Mouse (Mus musculus) liver, embryonic 14.5 days (tissue): ENCODE results near the gene Zmynd19. TPM values are rescaled to one million over a fixed set of nuclear protein-coding genes. Genes with fewer than 3 reads are reported as not detected.
"Not testable (repeated sequence)": the region's sequence is repeated elsewhere in the genome, so short reads cannot be mapped to it uniquely, and the experiment has no call there.

Source experiments
- ATAC-seq: fragments of 200-750 bp; cut with Nextera tagmentation; 2 replicates; pipeline ENCODE4 v1.8.0; 2017; ENCODE audit warnings: moderate number of reproducible peaks, mild to moderate bottlenecking, moderate library complexity; ENCODE audit not compliant: insufficient read depth
- DNase-seq, 3 experiments: peaks; one replicate each; pipeline ENCODE4 v3.0.0-alpha.2; 2012 to 2013; ENCODE audit warnings: low read depth in 3 of 3, low spot score in 3 of 3
- H3K27ac ChIP-seq: fragments of 300-500 bp; sonication (generic); 2 replicates; pipeline ENCODE4 v1.5.1; 2014; ENCODE audit warnings: moderate library complexity, mild to moderate bottlenecking, control low read depth, inconsistent platforms
- H3K27me3 ChIP-seq: fragments of 300-500 bp; sonication (generic); 2 replicates; pipeline ENCODE4 v1.6.1; 2014; ENCODE audit warnings: mild to moderate bottlenecking, low read length, moderate library complexity; ENCODE audit not compliant: control insufficient read depth, insufficient read depth
- H3K36me3 ChIP-seq: fragments of 300-500 bp; sonication (generic); replicated peaks from 2 replicates; pipeline ENCODE4 v1.6.1; 2014; ENCODE audit warnings: low read depth; ENCODE audit not compliant: control insufficient read depth, insufficient read depth
- H3K4me1 ChIP-seq, 2 experiments: fragments of 200-500 bp in 1 of 2; fragments of 300-500 bp in 1 of 2; sonication (generic) in 1 of 2; replicated peaks; 2 replicates each; pipeline ENCODE4 v1.6.1; 2012 to 2014; ENCODE audit warnings: antibody characterized with exemption in 1 of 2, inconsistent platforms in 1 of 2, low read length in 1 of 2; ENCODE audit not compliant: control insufficient read depth in 2 of 2, insufficient read depth in 2 of 2
- H3K4me2 ChIP-seq: fragments of 300-500 bp; sonication (generic); 2 replicates; pipeline ENCODE4 v1.6.1; 2014; ENCODE audit warnings: low read depth, mild to moderate bottlenecking, control low read depth, moderate library complexity
- H3K4me3 ChIP-seq, 2 experiments: fragments of 200-500 bp in 1 of 2; fragments of 300-500 bp in 1 of 2; sonication (generic) in 1 of 2; 2 replicates each; pipeline ENCODE4 v1.5.1; 2012 to 2014; ENCODE audit warnings: low read depth in 2 of 2, low read length in 2 of 2, mild to moderate bottlenecking in 2 of 2, control low read depth in 1 of 2, inconsistent platforms in 1 of 2, moderate library complexity in 1 of 2; ENCODE audit not compliant: insufficient read depth in 1 of 2
- H3K9ac ChIP-seq: fragments of 300-500 bp; sonication (generic); replicated peaks from 2 replicates; pipeline ENCODE4 v1.6.1; 2014; ENCODE audit warnings: mild to moderate bottlenecking, control low read depth, moderate library complexity
- H3K9me3 ChIP-seq: fragments of 300-500 bp; sonication (generic); 2 replicates; pipeline ENCODE4 v1.6.1; 2016; ENCODE audit warnings: low read length, mixed read lengths; ENCODE audit not compliant: control insufficient read depth
- CTCF ChIP-seq: IDR thresholded peaks from 2 replicates; pipeline ENCODE4 v1.5.1; 2016; ENCODE audit warnings: antibody characterized with exemption, low read depth, control low read depth
- EP300 ChIP-seq: IDR thresholded peaks from 2 replicates; pipeline ENCODE4 v1.6.1; 2016; ENCODE audit warnings: antibody characterized with exemption, low read depth
- WGBS: fragments of 180-500 bp; shearing (Covaris S2); extraction: QIAGEN DNeasy Blood & Tissue Kit; methylation state at CpG from one replicate; pipeline ENCODE4 v1.1.7; 2014; ENCODE audit not compliant: insufficient replicate concordance; 5-methylcytosine and 5-hydroxymethylcytosine counted together
- polyA plus RNA-seq, 2 experiments: library from polyadenylated mRNA; depleted of rRNA in 1 of 2; stranded (reverse) in 1 of 2; unstranded in 1 of 2; fragments of >200 nt; fragmentation: Nextera tagmentation in 1 of 2; extraction: Ambion mirVana in 1 of 2; gene quantifications; 2 replicates each; pipeline versions ENCODE4 v1.2.1 to v1.2.3; 2012 to 2014

Gene Zmynd19
- polyA plus RNA-seq, 2 experiments = 10.6 to 16.4 TPM

GRCm38 (mm10) chr2:24962304-24963000, 12.9 kb downstream of the Zmynd19 start, which contains the start of gene Dph7:
Gene Dph7, plus strand, starts transcription at chr2:24962400.
- H3K27ac ChIP-seq = no peak within 1 kb of the TSS
- DNase-seq = peak; percentile 69 to 75 (median 70)

DNA sequence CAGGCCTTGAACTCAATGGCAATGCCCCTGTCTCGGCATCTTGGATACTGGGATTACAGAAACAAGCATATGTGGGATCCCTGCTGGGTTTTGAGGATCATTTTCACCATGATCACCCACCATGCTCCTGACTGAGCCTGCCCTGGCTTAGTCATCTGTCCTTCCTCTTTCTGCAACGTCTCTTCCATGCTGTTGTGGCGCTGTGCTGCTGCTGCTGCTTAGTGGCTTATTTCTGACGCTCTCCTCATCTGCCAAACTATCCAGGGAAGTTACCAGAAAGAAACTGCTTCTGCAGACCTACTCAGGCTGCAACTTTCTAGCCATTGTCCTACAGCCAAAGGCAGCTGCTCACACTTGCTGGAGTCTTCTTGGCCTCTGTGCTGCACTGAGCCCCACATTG, 20.8 kb downstream of the Zmynd19 start:
- Histone ChIP-seq H3K4me2 (no peak overlapping the region), H3K9ac (no peak overlapping the region), H3K36me3 (peaks cover 23% of the 10 kb centered on the region), H3K9me3 (no peaks in the 10 kb centered on the region), H3K27me3 (no peaks in the 10 kb centered on the region), H3K4me1 (peaks cover 5 to 6% of the 10 kb centered on the region in 2 experiments; a peak in 2 of 4 replicates), H3K4me3 (no peak overlapping the region), H3K27ac (no peak overlapping the region)
- DNase-seq (no peak), ATAC-seq (no peak)
- 60% methylated on average over 4 of the region's 4 CpGs for WGBS
- TF ChIP-seq EP300 (no peak), CTCF (no peak)

More at GRCm38 (mm10) chr2:24962304-24963000, 12.9 kb downstream of the Zmynd19 start, which contains the start of gene Dph7:
- Histone ChIP-seq H3K9me3 (no peaks in the 10 kb centered on the region), H3K27me3 (no peaks in the 10 kb centered on the region), H3K4me3 (peak within 1 kb of the TSS; percentile 70 to 72), H3K4me1 (peaks cover 6% of the 10 kb centered on the region in 2 experiments), H3K9ac (peak within 1 kb of the TSS; percentile 78), H3K4me2 (peak within 1 kb of the TSS; percentile 74), H3K36me3 (peaks cover 32% of the 10 kb centered on the region)
- 1% methylated on average over 28 of the region's 28 CpGs for WGBS
- ATAC-seq = peak; percentile 85
- TF ChIP-seq EP300 (no peak), CTCF (peak; percentile 98)

DNA sequence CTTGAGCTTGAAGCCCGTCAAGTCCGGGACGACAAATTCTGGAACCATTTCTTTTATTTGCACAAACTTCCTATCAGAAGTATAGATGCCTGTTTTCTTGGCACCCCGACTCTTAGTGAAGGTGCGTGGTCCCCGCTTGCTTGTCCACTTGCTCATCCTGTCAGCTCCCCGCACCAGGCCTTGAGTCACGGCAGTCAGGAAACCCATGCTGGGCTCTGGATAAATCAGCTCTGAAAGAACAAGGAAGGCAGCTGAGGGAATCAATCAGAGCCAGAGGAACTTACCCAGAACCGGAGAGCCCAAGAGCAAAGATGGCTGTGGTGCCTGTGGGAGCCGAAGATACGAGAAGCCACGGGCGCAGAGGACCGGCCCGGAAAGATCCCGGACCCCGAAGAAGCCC, 24.9 kb downstream of the Zmynd19 start:
- peaks cover 19 to 28% of the 10 kb centered on the region in 2 experiments for H3K4me1 ChIP-seq
- under 1% methylated on average over 17 of the region's 17 CpGs for WGBS
- not testable (repeated sequence) for H3K9me3 ChIP-seq, H3K36me3 ChIP-seq, DNase-seq, H3K27me3 ChIP-seq
- peak overlapping the region; percentile 82 for H3K9ac ChIP-seq
- peak; percentile 14 for ATAC-seq
- peak overlapping the region; percentile 51 for H3K27ac ChIP-seq
- H3K4me2 ChIP-seq = peak overlapping the region; percentile 100
- H3K4me3 ChIP-seq = peak overlapping the region; percentile 75 to 88

GRCm38 (mm10) chr2:24974906-24975703, 25.5 kb downstream of the Zmynd19 start, which contains the start of gene Mrpl41:
Gene Mrpl41, minus strand, starts transcription at chr2:24975098.
- ATAC-seq (peak; percentile 94), DNase-seq (peak; percentile 92 to 94 (median 94))
- peak within 1 kb of the TSS; percentile 82 for H3K9ac ChIP-seq
- under 1% methylated on average over 64 of the region's 64 CpGs for WGBS
- H3K27me3 ChIP-seq = no peaks in the 10 kb centered on the region
- peaks cover 19 to 28% of the 10 kb centered on the region in 2 experiments for H3K4me1 ChIP-seq
- peak within 1 kb of the TSS; percentile 95 for H3K27ac ChIP-seq
- peaks cover 7% of the 10 kb centered on the region; the same call in 1 of the 2 replicates for H3K36me3 ChIP-seq
- peak within 1 kb of the TSS; percentile 100 for H3K4me2 ChIP-seq
- peak within 1 kb of the TSS; percentile 75 to 88 for H3K4me3 ChIP-seq
- TF ChIP-seq CTCF (no peak), EP300 (no peak)
- no peaks in the 10 kb centered on the region for H3K9me3 ChIP-seq
